Mouse (Mus musculus) lung, embryonic 16.5 days (tissue): ENCODE data around the gene Atp5h. TPM values are rescaled to one million over a fixed set of nuclear protein-coding genes. Genes with fewer than 3 reads are reported as not detected.
A peak's percentile ranks its signal among the peaks of the same experiment; 100 is the strongest.

Experiments used
- ATAC-seq: fragments of 200-750 bp; cut with Nextera tagmentation; 2 replicates; pipeline ENCODE4 v1.8.0; 2017; ENCODE audit warnings: low read depth, mild to moderate bottlenecking, moderate library complexity
- H3K27ac ChIP-seq: fragments of 300-500 bp; sonication (generic); 2 replicates; pipeline ENCODE4 v1.5.1; 2014; ENCODE audit warnings: mild to moderate bottlenecking, control low read depth, low read length
- H3K27me3 ChIP-seq: fragments of 300-500 bp; sonication (generic); 2 replicates; pipeline ENCODE4 v1.6.1; 2014; ENCODE audit warnings: low read depth, low read length, mixed read lengths; ENCODE audit not compliant: control insufficient read depth, insufficient read depth
- H3K36me3 ChIP-seq: fragments of 300-500 bp; sonication (generic); 2 replicates; pipeline ENCODE4 v1.6.1; 2014; ENCODE audit warnings: low read length; ENCODE audit not compliant: control insufficient read depth, insufficient read depth
- H3K4me1 ChIP-seq: fragments of 300-500 bp; sonication (generic); replicated peaks from 2 replicates; pipeline ENCODE4 v1.6.1; 2014; ENCODE audit warnings: low read length, mixed read lengths; ENCODE audit not compliant: control insufficient read depth, insufficient read depth
- H3K4me2 ChIP-seq: fragments of 300-500 bp; sonication (generic); 2 replicates; pipeline ENCODE4 v1.6.1; 2014; ENCODE audit warnings: low read depth, low read length, control low read depth
- H3K4me3 ChIP-seq: fragments of 300-500 bp; sonication (generic); 2 replicates; pipeline ENCODE4 v1.5.1; 2014; ENCODE audit warnings: mild to moderate bottlenecking, low read length, control low read depth
- H3K9ac ChIP-seq: fragments of 300-500 bp; sonication (generic); 2 replicates; pipeline ENCODE4 v1.6.1; 2014; ENCODE audit warnings: low read length, control low read depth
- H3K9me3 ChIP-seq: fragments of 300-500 bp; sonication (generic); 2 replicates; pipeline ENCODE4 v1.6.1; 2016; ENCODE audit warnings: low read length; ENCODE audit not compliant: control insufficient read depth
- WGBS: fragments of 180-500 bp; shearing (Covaris S2); extraction: QIAGEN DNeasy Blood & Tissue Kit; methylation state at CpG from one replicate; pipeline ENCODE4 v1.1.7; 2014; 5-methylcytosine and 5-hydroxymethylcytosine counted together
- polyA plus RNA-seq: library from polyadenylated mRNA; unstranded; fragments of >200 nt; fragmentation: Nextera tagmentation; extraction: Ambion mirVana; gene quantifications from 2 replicates; pipeline ENCODE4 v1.2.1, GENCODE M21; 2015

Gene Atp5h
- polyA plus RNA-seq, 1 experiment from 2014 or later: 823 TPM

GRCm38 (mm10) chr11:115446906-115447305 lies 27.1 kb upstream of the Atp5h start:
- Histone ChIP-seq H3K9me3 (no peaks in the 10 kb centered on the region), H3K9ac (0 out of 2 replicates have a peak overlapping the region, but pooled peaks have one; percentile 15), H3K4me2 (no peak overlapping the region), H3K4me1 (peaks cover 5% of the 10 kb centered on the region), H3K27ac (no peak overlapping the region), H3K27me3 (no peaks in the 10 kb centered on the region), H3K36me3 (no peaks in the 10 kb centered on the region), H3K4me3 (no peak overlapping the region)
- ATAC-seq: no peak
- 7% methylated on average over 3 of the region's 3 CpGs for WGBS

- no peak overlapping the region for H3K4me3 ChIP-seq
- no peak overlapping the region for H3K9ac ChIP-seq
- H3K4me1 ChIP-seq: no peaks in the 10 kb centered on the region
- peaks cover 3% of the 10 kb centered on the region; the same call in 1 of the 2 replicates for H3K9me3 ChIP-seq
- no peaks in the 10 kb centered on the region for H3K36me3 ChIP-seq
- 36% methylated on average over 15 of the region's 15 CpGs for WGBS
- H3K27me3 ChIP-seq: no peaks in the 10 kb centered on the region
- no peak overlapping the region for H3K4me2 ChIP-seq
- ATAC-seq: 0 out of 2 replicates have a peak, but pooled peaks have one; percentile 43
- H3K27ac ChIP-seq: no peak overlapping the region
Observed at GRCm38 (mm10) chr11:115441417-115441816, 21.7 kb upstream of the Atp5h start.

GRCm38 (mm10) chr11:115439906-115440595 lies 20.3 kb upstream of the Atp5h start, which contains the start of gene Trim80:
Trim80 (plus strand) TSS chr11:115440545.
- no peak within 1 kb of the TSS for H3K27ac ChIP-seq
- peaks cover 3% of the 10 kb centered on the region; the same call in 1 of the 2 replicates for H3K9me3 ChIP-seq
- H3K9ac ChIP-seq: no peak within 1 kb of the TSS
- H3K27me3 ChIP-seq: no peaks in the 10 kb centered on the region
- no peaks in the 10 kb centered on the region for H3K36me3 ChIP-seq
- no peak for ATAC-seq
- H3K4me3 ChIP-seq: no peak within 1 kb of the TSS
- H3K4me2 ChIP-seq: no peak within 1 kb of the TSS
- H3K4me1 ChIP-seq: peaks cover 7% of the 10 kb centered on the region; the same call in 1 of the 2 replicates
- WGBS: 90% methylated on average over 9 of the region's 9 CpGs

DNA sequence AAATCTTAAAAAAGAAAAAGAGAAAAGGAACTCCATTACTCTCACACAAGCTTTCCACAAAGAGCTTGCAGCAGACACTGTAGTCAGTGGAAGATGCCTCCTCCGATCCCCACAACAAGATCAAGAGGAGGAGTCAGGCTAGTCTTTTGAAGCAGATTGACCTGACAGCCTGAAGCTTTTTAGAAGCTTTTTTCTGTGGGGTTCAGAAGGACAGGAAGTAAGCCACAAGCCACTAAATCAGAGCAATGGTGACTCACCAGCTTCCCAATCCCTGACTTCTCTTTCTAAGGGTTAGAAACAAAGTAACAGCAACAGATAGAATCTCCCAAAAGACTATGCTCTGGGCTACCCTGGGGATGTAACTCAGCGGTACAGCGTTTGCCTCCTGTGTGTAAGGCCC lies 19.6 kb upstream of the Atp5h start:
- 83% methylated on average over 3 of the region's 3 CpGs for WGBS

DNA sequence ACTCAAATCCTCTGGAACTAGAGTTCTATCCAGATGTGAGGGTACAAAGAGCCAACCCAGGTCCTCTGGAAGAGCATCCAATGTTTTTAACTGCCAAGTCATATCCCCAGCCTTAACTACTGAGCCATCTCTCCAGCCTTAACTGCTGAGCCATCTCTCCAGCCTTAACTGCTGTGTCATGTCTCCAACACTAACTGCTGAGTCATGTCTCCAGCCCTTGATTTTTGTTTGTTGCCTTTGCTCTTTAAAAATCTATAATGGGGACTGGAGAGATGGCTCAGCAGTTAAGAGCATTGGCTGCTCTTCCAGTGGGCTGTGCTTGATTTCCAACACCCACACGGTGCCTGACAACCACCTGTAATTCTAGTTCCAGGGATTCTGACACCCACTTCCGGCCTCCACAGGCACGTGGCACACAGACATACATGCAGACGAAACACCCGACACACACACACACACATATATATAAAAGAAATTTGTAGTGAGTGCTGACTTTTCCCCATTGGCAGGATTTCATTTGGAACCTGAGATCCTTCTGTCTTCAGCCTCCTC lies 17.9 kb upstream of the Atp5h start:
- 64% methylated on average over 5 of the region's 5 CpGs for WGBS
- H3K9ac ChIP-seq: no peak overlapping the region
- no peak for ATAC-seq
- H3K27ac ChIP-seq: no peak overlapping the region
- no peak overlapping the region for H3K4me2 ChIP-seq
- no peaks in the 10 kb centered on the region for H3K36me3 ChIP-seq
- peaks cover 3% of the 10 kb centered on the region; the same call in 1 of the 2 replicates for H3K9me3 ChIP-seq
- peaks cover 7% of the 10 kb centered on the region; the same call in 1 of the 2 replicates for H3K4me1 ChIP-seq
- no peak overlapping the region for H3K4me3 ChIP-seq
- H3K27me3 ChIP-seq: no peaks in the 10 kb centered on the region

More for the DNA sequence above, 19.6 kb upstream of the Atp5h start:
- Histone ChIP-seq H3K4me3 (no peak overlapping the region), H3K27ac (no peak overlapping the region), H3K36me3 (no peaks in the 10 kb centered on the region), H3K9ac (no peak overlapping the region), H3K27me3 (no peaks in the 10 kb centered on the region), H3K9me3 (peaks cover 3% of the 10 kb centered on the region; the same call in 1 of the 2 replicates), H3K4me1 (peaks cover 7% of the 10 kb centered on the region; the same call in 1 of the 2 replicates), H3K4me2 (no peak overlapping the region)
- ATAC-seq: no peak

DNA sequence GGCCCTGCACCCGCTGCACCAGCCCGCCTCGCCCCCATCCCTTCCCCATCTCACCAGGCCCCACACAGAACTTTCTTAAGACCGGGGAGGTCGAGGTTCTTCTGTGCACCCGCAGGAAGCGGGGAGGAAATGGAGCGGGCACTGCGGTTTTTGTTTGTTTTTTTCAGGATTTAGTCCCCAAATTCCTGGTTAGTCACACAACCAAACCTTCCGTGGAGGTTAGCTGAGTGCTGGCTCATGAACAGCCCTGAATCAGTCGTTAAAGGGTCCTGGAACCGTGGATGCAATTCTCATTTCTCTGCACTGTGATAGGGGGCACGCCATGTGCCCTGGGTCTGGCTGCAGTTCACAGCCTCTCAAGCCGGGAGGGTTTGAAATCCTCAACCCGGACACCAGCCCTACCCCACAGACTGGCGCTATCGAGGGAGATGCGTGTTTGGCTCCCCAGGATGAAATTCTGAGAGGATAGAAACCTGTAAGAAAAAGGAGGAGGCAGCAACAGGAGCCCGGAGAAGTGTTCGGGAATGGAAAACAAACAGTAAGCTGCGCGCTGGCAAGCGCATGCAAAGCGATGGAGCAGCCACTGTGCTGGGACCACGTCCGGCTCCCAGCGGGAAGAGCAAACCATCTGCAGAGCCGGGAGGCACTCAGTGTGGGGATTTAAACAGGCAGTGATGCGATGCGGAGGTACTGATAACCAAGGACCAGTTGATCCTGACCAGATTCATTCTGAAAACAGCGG lies 16.0 kb upstream of the Atp5h start:
- Histone ChIP-seq H3K4me2 (peak overlapping the region; percentile 73), H3K36me3 (peaks cover 8% of the 10 kb centered on the region), H3K4me3 (peak overlapping the region; percentile 43), H3K4me1 (peaks cover 7% of the 10 kb centered on the region; the same call in 1 of the 2 replicates), H3K27me3 (no peaks in the 10 kb centered on the region), H3K27ac (no peak overlapping the region), H3K9me3 (peaks cover 3% of the 10 kb centered on the region; the same call in 1 of the 2 replicates), H3K9ac (peak overlapping the region; percentile 61)
- 4% methylated on average over 31 of the region's 31 CpGs for WGBS
- ATAC-seq: peak; percentile 73

DNA sequence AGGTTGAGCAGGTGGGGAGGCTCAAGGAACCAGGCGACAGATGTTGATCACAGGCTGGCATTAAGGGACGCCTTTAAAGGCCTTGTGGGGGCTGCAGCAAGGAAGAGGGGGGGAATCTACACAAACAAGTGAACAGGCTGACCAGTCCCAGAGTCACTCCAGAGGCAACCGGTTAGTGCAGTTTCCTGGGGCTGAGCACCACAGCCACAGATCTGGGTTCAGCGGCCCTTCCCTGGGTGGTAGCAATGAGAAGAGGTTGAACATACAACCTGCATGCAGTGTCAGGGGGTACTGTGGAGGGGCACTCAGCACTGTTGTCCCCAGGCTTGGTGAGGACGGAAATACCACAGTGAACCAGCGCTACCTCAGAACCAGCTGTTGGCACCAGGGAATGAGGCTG lies 13.6 kb upstream of the Atp5h start:
- Histone ChIP-seq H3K36me3 (peaks cover 18% of the 10 kb centered on the region), H3K4me3 (no peak overlapping the region), H3K4me2 (no peak overlapping the region), H3K27me3 (no peaks in the 10 kb centered on the region), H3K9ac (no peak overlapping the region), H3K9me3 (no peaks in the 10 kb centered on the region), H3K27ac (no peak overlapping the region), H3K4me1 (peaks cover 7% of the 10 kb centered on the region; the same call in 1 of the 2 replicates)
- ATAC-seq: no peak
- WGBS: 63% methylated on average over 6 of the region's 6 CpGs

- WGBS: 58% methylated on average over 4 of the region's 4 CpGs
- Histone ChIP-seq H3K9ac (no peak overlapping the region), H3K4me2 (no peak overlapping the region), H3K27me3 (no peaks in the 10 kb centered on the region), H3K36me3 (peaks cover 18% of the 10 kb centered on the region), H3K4me3 (no peak overlapping the region), H3K27ac (no peak overlapping the region), H3K9me3 (no peaks in the 10 kb centered on the region), H3K4me1 (peaks cover 7% of the 10 kb centered on the region; the same call in 1 of the 2 replicates)
- ATAC-seq: no peak
Observed at GRCm38 (mm10) chr11:115432814-115433213, 13.1 kb upstream of the Atp5h start.

DNA sequence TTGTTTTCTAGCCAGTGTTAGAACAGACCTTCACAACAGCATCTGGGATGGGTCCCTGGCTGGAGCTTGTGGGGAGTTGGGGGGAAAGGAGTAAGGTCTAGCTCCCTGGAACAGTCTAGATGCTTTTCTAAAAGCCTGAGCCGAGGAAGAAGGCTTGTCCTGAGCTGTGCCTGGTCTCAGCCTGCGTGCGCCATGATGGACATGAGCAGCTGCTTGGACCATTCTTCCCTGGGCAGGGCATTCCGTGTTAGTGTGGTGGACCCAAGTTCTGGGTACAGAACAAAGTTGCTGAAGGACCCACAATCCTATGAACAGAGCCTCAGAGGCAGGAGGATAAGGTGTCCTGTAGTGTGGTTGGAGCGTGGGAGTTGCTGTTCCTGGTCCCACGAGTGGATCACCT lies 10.8 kb upstream of the Atp5h start:
- WGBS: 90% methylated on average over 6 of the region's 6 CpGs
- H3K27me3 ChIP-seq: no peaks in the 10 kb centered on the region
- H3K27ac ChIP-seq: no peak overlapping the region
- H3K4me3 ChIP-seq: no peak overlapping the region
- ATAC-seq: no peak
- no peak overlapping the region for H3K9ac ChIP-seq
- peaks cover 4% of the 10 kb centered on the region; the same call in 1 of the 2 replicates for H3K4me1 ChIP-seq
- H3K4me2 ChIP-seq: no peak overlapping the region
- peaks cover 18% of the 10 kb centered on the region for H3K36me3 ChIP-seq
- no peaks in the 10 kb centered on the region for H3K9me3 ChIP-seq
